Mouse (Mus musculus) cerebellum, adult 11 months (tissue): ENCODE results near the gene Dhrs11.
"Not testable (repeated sequence)": the region's sequence is repeated elsewhere in the genome, so short reads cannot be mapped to it uniquely, and the experiment has no call there.

Experiments used
- DNase-seq: peaks from one replicate; pipeline ENCODE4 v3.0.0; 2022

Gene Dhrs11

GRCm38 (mm10) chr11:84828516-84829399 lies at the start of gene Dhrs11:
Dhrs11 (minus strand) TSS chr11:84828994.
- DNase-seq: peak; percentile 88

GRCm38 (mm10) chr11:84876020-84876419 lies 47.2 kb upstream of the Dhrs11 start:
- DNase-seq: not testable (repeated sequence)

GRCm38 (mm10) chr11:84873042-84873833 lies 44.4 kb upstream of the Dhrs11 start:
- DNase-seq: no peak

GRCm38 (mm10) chr11:84871548-84872069 lies 42.8 kb upstream of the Dhrs11 start:
- no peak for DNase-seq

- no peak for DNase-seq
These were observed 42.3 kb upstream of the Dhrs11 start for GRCm38 (mm10) chr11:84871046-84871445.

- peak; percentile 88 for DNase-seq
These were observed 41.7 kb upstream of the Dhrs11 start, which contains the start of gene Ggnbp2 for GRCm38 (mm10) chr11:84870337-84871043. Ggnbp2 (minus strand) TSS chr11:84870817.

GRCm38 (mm10) chr11:84869537-84870232 lies 40.9 kb upstream of the Dhrs11 start:
- peak; percentile 87 for DNase-seq

GRCm38 (mm10) chr11:84868786-84869259 lies 40.0 kb upstream of the Dhrs11 start:
- no peak for DNase-seq

GRCm38 (mm10) chr11:84867586-84867985 lies 38.8 kb upstream of the Dhrs11 start:
- no peak for DNase-seq

- DNase-seq: no peak
These were observed 36.5 kb upstream of the Dhrs11 start for GRCm38 (mm10) chr11:84865268-84865667.

GRCm38 (mm10) chr11:84855285-84855684 lies 26.5 kb upstream of the Dhrs11 start:
- DNase-seq: no peak

- no peak for DNase-seq
These were observed 18.8 kb upstream of the Dhrs11 start for GRCm38 (mm10) chr11:84847475-84848090.

- DNase-seq: no peak
These were observed 18.1 kb upstream of the Dhrs11 start for GRCm38 (mm10) chr11:84846741-84847474.

GRCm38 (mm10) chr11:84839330-84839729 lies 10.5 kb upstream of the Dhrs11 start:
- no peak for DNase-seq

GRCm38 (mm10) chr11:84829495-84829894 lies 701 bp upstream of the Dhrs11 start:
- not testable (repeated sequence) for DNase-seq

- DNase-seq: no peak
These were observed 792 bp downstream of the Dhrs11 start for GRCm38 (mm10) chr11:84827901-84828503.

- peak; percentile 10 for DNase-seq
These were observed 1.3 kb downstream of the Dhrs11 start for GRCm38 (mm10) chr11:84827492-84827891.

- DNase-seq: peak; percentile 76
These were observed 2.6 kb downstream of the Dhrs11 start for GRCm38 (mm10) chr11:84826185-84826584.

GRCm38 (mm10) chr11:84825261-84825807 lies 3.5 kb downstream of the Dhrs11 start:
- DNase-seq: peak; percentile 11

- DNase-seq: peak; percentile 10
These were observed 5.3 kb downstream of the Dhrs11 start for GRCm38 (mm10) chr11:84823484-84823897.
